Mouse (Mus musculus) lung, postnatal 0 days (tissue): ENCODE results near the gene Gm45623. TPM values are rescaled to one million over a fixed set of nuclear protein-coding genes. Genes with fewer than 3 reads are reported as not detected.

Experiments
- ATAC-seq: fragments of 200-750 bp; cut with Nextera tagmentation; 2 replicates; pipeline ENCODE4 v1.8.0; 2017; ENCODE audit warnings: moderate library complexity
- DNase-seq: peaks from one replicate; pipeline ENCODE4 v3.0.0-alpha.2; 2016; ENCODE audit warnings: low spot score
- H3K27ac ChIP-seq: fragments of 300-500 bp; sonication (generic); 2 replicates; pipeline ENCODE4 v1.5.1; 2014; ENCODE audit warnings: antibody characterized with exemption, mild to moderate bottlenecking, low read length, mixed read lengths
- H3K27me3 ChIP-seq: fragments of 300-500 bp; sonication (generic); replicated peaks from 2 replicates; pipeline ENCODE4 v1.6.1; 2014; ENCODE audit warnings: low read length, mixed read lengths; ENCODE audit not compliant: insufficient read depth
- H3K36me3 ChIP-seq: fragments of 300-500 bp; sonication (generic); 2 replicates; pipeline ENCODE4 v1.6.1; 2014; ENCODE audit warnings: low read length, mixed read lengths; ENCODE audit not compliant: insufficient read depth
- H3K4me1 ChIP-seq: fragments of 300-500 bp; sonication (generic); 2 replicates; pipeline ENCODE4 v1.6.1; 2014; ENCODE audit warnings: antibody characterized with exemption, low read depth, low read length, mixed read lengths; ENCODE audit not compliant: insufficient read depth
- H3K4me2 ChIP-seq: fragments of 300-500 bp; sonication (generic); replicated peaks from 2 replicates; pipeline ENCODE4 v1.6.1; 2014; ENCODE audit warnings: low read depth, mild to moderate bottlenecking, low read length, moderate library complexity, mixed read lengths
- H3K4me3 ChIP-seq: fragments of 300-500 bp; sonication (generic); 2 replicates; pipeline ENCODE4 v1.5.1; 2014; ENCODE audit warnings: low read depth, low read length
- H3K9ac ChIP-seq: fragments of 300-500 bp; sonication (generic); replicated peaks from 2 replicates; pipeline ENCODE4 v1.6.1; 2014; ENCODE audit warnings: low read depth, mild to moderate bottlenecking
- H3K9me3 ChIP-seq: fragments of 300-500 bp; sonication (generic); 2 replicates; pipeline ENCODE4 v1.6.1; 2016; ENCODE audit warnings: low read length, mixed read lengths
- CTCF ChIP-seq: IDR thresholded peaks from 2 replicates; pipeline ENCODE4 v1.5.1; 2016; ENCODE audit warnings: antibody characterized with exemption, mild to moderate bottlenecking
- EP300 ChIP-seq: IDR thresholded peaks from 2 replicates; pipeline ENCODE4 v1.6.1; 2016; ENCODE audit warnings: antibody characterized with exemption, mild to moderate bottlenecking, control low read depth
- WGBS: fragments of 180-500 bp; shearing (Covaris S2); extraction: QIAGEN DNeasy Blood & Tissue Kit; methylation state at CpG from one replicate; pipeline ENCODE4 v1.1.7; 2014; 5-methylcytosine and 5-hydroxymethylcytosine counted together
- polyA plus RNA-seq: library from polyadenylated mRNA; unstranded; fragments of >200 nt; fragmentation: Nextera tagmentation; extraction: Ambion mirVana; gene quantifications from 2 replicates; pipeline ENCODE4 v1.2.1, GENCODE M21; 2015

The Gm45623 gene
- polyA plus RNA-seq, 1 experiment from 2014 or later: 0.44 TPM

GRCm38 (mm10) chr13:56704596-56704995, 49.0 kb downstream of the Gm45623 start:
- Histone ChIP-seq H3K4me2 (peak overlapping the region; percentile 69), H3K27me3 (no peaks in the 10 kb centered on the region), H3K36me3 (peaks cover 6% of the 10 kb centered on the region; the same call in 1 of the 2 replicates), H3K4me1 (peaks cover 22% of the 10 kb centered on the region; the same call in 1 of the 2 replicates), H3K9ac (no peak overlapping the region), H3K9me3 (no peaks in the 10 kb centered on the region), H3K4me3 (no peak overlapping the region), H3K27ac (no peak overlapping the region)
- 37% methylated on average over 2 of the region's 2 CpGs for WGBS
- DNase-seq: no peak
- TF ChIP-seq EP300 (no peak), CTCF (no peak)
- no peak for ATAC-seq

- 1% methylated on average over 11 of the region's 11 CpGs for WGBS
- H3K9ac ChIP-seq: peak overlapping the region; percentile 86
- H3K27ac ChIP-seq: peak overlapping the region; percentile 100
- ATAC-seq (peak; percentile 62), DNase-seq (no peak)
- TF ChIP-seq EP300: peak; percentile 88
- no peak for TF ChIP-seq CTCF
- peak overlapping the region; percentile 69 for H3K4me2 ChIP-seq
- peaks cover 18% of the 10 kb centered on the region; the same call in 1 of the 2 replicates for H3K4me1 ChIP-seq
- peak overlapping the region; percentile 75 for H3K4me3 ChIP-seq
- no peaks in the 10 kb centered on the region for H3K9me3 ChIP-seq
- no peaks in the 10 kb centered on the region for H3K27me3 ChIP-seq
- peaks cover 6% of the 10 kb centered on the region; the same call in 1 of the 2 replicates for H3K36me3 ChIP-seq
These were observed 49.7 kb downstream of the Gm45623 start for GRCm38 (mm10) chr13:56703871-56704321.

- Histone ChIP-seq H3K27me3 (no peaks in the 10 kb centered on the region), H3K4me2 (peak overlapping the region; percentile 69), H3K4me3 (peak overlapping the region; percentile 75), H3K36me3 (peaks cover 6% of the 10 kb centered on the region; the same call in 1 of the 2 replicates), H3K4me1 (peaks cover 18% of the 10 kb centered on the region; the same call in 1 of the 2 replicates), H3K9ac (peak overlapping the region; percentile 86), H3K27ac (peak overlapping the region; percentile 100), H3K9me3 (no peaks in the 10 kb centered on the region)
- under 1% methylated on average over 23 of the region's 80 CpGs for WGBS
- DNase-seq (peak; percentile 83), ATAC-seq (peak; percentile 78)
- TF ChIP-seq EP300: no peak
- TF ChIP-seq CTCF: no peak
These were observed 50.3 kb downstream of the Gm45623 start for GRCm38 (mm10) chr13:56703222-56703870.

- Histone ChIP-seq H3K4me1 (peaks cover 18% of the 10 kb centered on the region; the same call in 1 of the 2 replicates), H3K4me3 (peak within 1 kb of the TSS; percentile 75)
- ATAC-seq: peak; percentile 91
These were observed 51.0 kb downstream of the Gm45623 start, which contains the start of gene Smad5 for GRCm38 (mm10) chr13:56702469-56703221. TSS of gene Smad5 (plus strand) at chr13:56703010.

More at GRCm38 (mm10) chr13:56702469-56703221, 51.0 kb downstream of the Gm45623 start, which contains the start of gene Smad5:
- Histone ChIP-seq H3K27me3 (no peaks in the 10 kb centered on the region), H3K4me2 (peak within 1 kb of the TSS; percentile 69), H3K27ac (peak within 1 kb of the TSS; percentile 100), H3K9me3 (no peaks in the 10 kb centered on the region), H3K9ac (peak within 1 kb of the TSS; percentile 86), H3K36me3 (peaks cover 6% of the 10 kb centered on the region; the same call in 1 of the 2 replicates)
- DNase-seq: peak; percentile 95
- WGBS: 5% methylated on average over 38 of the region's 62 CpGs
- TF ChIP-seq CTCF: no peak
- no peak for TF ChIP-seq EP300

Other genes starting within 250 kb of the Gm45623 start
- gene Fbxl21, start 231.4 kb downstream of the Gm45623 start, polyA plus RNA-seq: 0.58 and 0.67 TPM in 2 replicates
- not detected in 2 replicates for gene Lect2, start 205.3 kb downstream of the Gm45623 start, polyA plus RNA-seq
- gene Tgfbi, start 144.3 kb downstream of the Gm45623 start, polyA plus RNA-seq: 408 and 422 TPM in 2 replicates
- gene Smad5, start 50.8 kb downstream of the Gm45623 start, polyA plus RNA-seq: 16.6 and 16.9 TPM in 2 replicates
- gene Trpc7, start 142.2 kb upstream of the Gm45623 start, polyA plus RNA-seq: not detected in 2 replicates